8 mouse cellular contexts compared by ENCODE assay signal in the genomic region with DNA sequence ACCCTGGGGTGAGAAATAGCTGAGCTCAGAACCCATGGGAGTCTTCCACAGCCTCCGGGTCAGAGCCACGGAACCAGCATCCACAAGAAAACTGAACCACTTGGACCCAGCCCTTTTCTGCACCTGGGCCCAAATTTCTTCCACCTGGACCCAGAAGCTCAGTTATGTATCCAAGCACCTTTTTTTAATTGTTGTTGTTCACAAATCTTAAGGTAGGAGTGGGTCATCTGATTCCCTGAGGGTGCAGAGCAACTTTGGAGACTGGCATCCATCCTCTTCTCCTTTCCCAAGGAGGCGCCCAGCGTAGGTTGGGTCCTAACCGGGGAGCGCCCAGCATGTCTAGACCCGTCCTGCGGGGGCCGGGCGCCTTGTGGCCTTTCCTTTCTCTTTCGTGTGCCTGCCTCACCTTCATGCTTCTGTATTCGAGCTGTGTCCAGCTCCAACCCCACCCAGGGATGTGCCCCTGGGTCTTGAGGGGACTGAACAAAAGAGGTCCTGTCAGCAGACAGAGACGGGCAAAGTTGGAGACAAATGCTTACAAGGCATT. TPM values are rescaled to one million over a fixed set of nuclear protein-coding genes. Genes with fewer than 3 reads are reported as not detected.
DNase-seq lines count a peak whose midpoint lies in the region; ATAC-seq lines count a peak whose summit lies in the region.

A gene (minus strand): TSS at position 51 of the 547 bp plus-strand sequence.
A gene (plus strand): TSS at position 222 of the 547 bp plus-strand sequence.

- H3K27ac ChIP-seq in limb, embryonic 10.5 days = peak within 1 kb of the TSS; percentile 86
- peak within 1 kb of the TSS; percentile 42; the same call in 1 of the 2 replicates for H3K27ac ChIP-seq in neural tube, embryonic 11.5 days (ENCODE audit: low read depth, low read length)

- peak within 1 kb of the TSS; percentile 52 for H3K4me2 ChIP-seq in neural tube, embryonic 11.5 days (ENCODE audit: low read depth)

- no peaks in the 10 kb centered on the region for H3K27me3 ChIP-seq in erythroblast, embryonic 14.5 days (ENCODE audit: control insufficient read depth)
- H3K27me3 ChIP-seq in limb, embryonic 10.5 days (ENCODE audit: low read depth, poor library complexity, severe bottlenecking) = no peaks in the 10 kb centered on the region
- H3K27me3 ChIP-seq in neural tube, embryonic 11.5 days (ENCODE audit: control insufficient read depth, insufficient read depth, low read length) = no peaks in the 10 kb centered on the region

- peak within 1 kb of the TSS; percentile 71 for H3K9ac ChIP-seq in neural tube, embryonic 11.5 days (ENCODE audit: low read length)

- peaks cover 3% of the 10 kb centered on the region; the same call in 1 of the 2 replicates for H3K9me3 ChIP-seq in erythroblast, embryonic 14.5 days (ENCODE audit: control insufficient read depth, low read length)
- H3K9me3 ChIP-seq in limb, embryonic 10.5 days (replicated peaks) = no peaks in the 10 kb centered on the region
- no peaks in the 10 kb centered on the region for H3K9me3 ChIP-seq in neural tube, embryonic 11.5 days (ENCODE audit: control insufficient read depth, low read length)

- DNase-seq in urinary bladder, postnatal 14 days (ENCODE audit: low spot score) = peak; percentile 50
- no peak for DNase-seq in urinary bladder, adult 2 months (ENCODE audit: low spot score)
- DNase-seq in limb, embryonic 10.5 days (ENCODE audit: low spot score) = no peak
- DNase-seq in neural tube, embryonic 11.5 days (ENCODE audit: low spot score) = no peak
- no peak for DNase-seq in right cerebral cortex, adult 18-20 months
- DNase-seq in B cell, adult 2 months = no peak

- 29% methylated on average over 13 of the region's 13 CpGs for WGBS in limb, embryonic 10.5 days
- 38% methylated on average over 13 of the region's 13 CpGs for WGBS in neural tube, embryonic 11.5 days

- no peak for ATAC-seq in erythroblast, adult 5-6 weeks (replicated peaks; ENCODE audit: low FRiP score, poor library complexity, severe bottlenecking)
- ATAC-seq in neural tube, embryonic 11.5 days (ENCODE audit: insufficient read depth, low FRiP score, low TSS enrichment) = peak; percentile 1; the same call in 1 of the 2 replicates

- H3K4me3 ChIP-seq in erythroblast, embryonic 14.5 days (replicated peaks) = peak within 1 kb of the TSS; percentile 90
- H3K4me3 ChIP-seq in limb, embryonic 10.5 days = peak within 1 kb of the TSS; percentile 71
- peak within 1 kb of the TSS; percentile 73 for H3K4me3 ChIP-seq in neural tube, embryonic 11.5 days (ENCODE audit: low read depth, low read length)

- H3K4me1 ChIP-seq in erythroblast, embryonic 14.5 days (ENCODE audit: control insufficient read depth) = peaks cover 27% of the 10 kb centered on the region
- peaks cover 22% of the 10 kb centered on the region for H3K4me1 ChIP-seq in limb, embryonic 10.5 days
- 0 out of 2 replicates have a peak, but pooled peaks cover 4% of the 10 kb centered on the region for H3K4me1 ChIP-seq in neural tube, embryonic 11.5 days (ENCODE audit: control insufficient read depth, insufficient read depth, low read length)

- peaks cover 33% of the 10 kb centered on the region for H3K36me3 ChIP-seq in erythroblast, embryonic 14.5 days (ENCODE audit: control insufficient read depth)
- peaks cover 34% of the 10 kb centered on the region for H3K36me3 ChIP-seq in limb, embryonic 10.5 days
- H3K36me3 ChIP-seq in neural tube, embryonic 11.5 days (ENCODE audit: control insufficient read depth, insufficient read depth, low read length) = no peaks in the 10 kb centered on the region

RNA-seq across cellular contexts. Expression of the first gene that starts in this region (rescaled TPM):
- polyA plus RNA-seq in erythroblast, embryonic 14.5 days (2012) = not detected in 2 replicates
- not detected in 2 replicates for total RNA-seq in erythroblast, adult 5-6 weeks (2015; ENCODE audit: low replicate concordance)
- total RNA-seq in erythroblast, adult 5-6 weeks (2017; ENCODE audit: low replicate concordance) = not detected in 2 replicates
- polyA plus RNA-seq in urinary bladder, adult 2 months (2012; rRNA removed) = 0.10 and 0.21 TPM in 2 replicates
- polyA plus RNA-seq in limb, embryonic 10.5 days (2016; fragmentation: Nextera tagmentation; extraction: Ambion mirVana) = not detected in 2 replicates
- not detected in 2 replicates for polyA plus RNA-seq in neural tube, embryonic 11.5 days (2014; fragmentation: Nextera tagmentation; extraction: Ambion mirVana)

RNA-seq across cellular contexts. Expression of the second gene that starts in this region (rescaled TPM):
- polyA plus RNA-seq in erythroblast, embryonic 14.5 days (2012) = 32.1 and 34.8 TPM in 2 replicates
- total RNA-seq in erythroblast, adult 5-6 weeks (2015; ENCODE audit: low replicate concordance) = 7.5 and 9.4 TPM in 2 replicates
- total RNA-seq in erythroblast, adult 5-6 weeks (2017; ENCODE audit: low replicate concordance) = 15.9 and 18.0 TPM in 2 replicates
- 32.5 and 33.5 TPM in 2 replicates for polyA plus RNA-seq in urinary bladder, adult 2 months (2012; rRNA removed)
- 163 and 182 TPM in 2 replicates for polyA plus RNA-seq in limb, embryonic 10.5 days (2016; fragmentation: Nextera tagmentation; extraction: Ambion mirVana)
- polyA plus RNA-seq in neural tube, embryonic 11.5 days (2014; fragmentation: Nextera tagmentation; extraction: Ambion mirVana) = 100 and 120 TPM in 2 replicates
